Mouse (Mus musculus) left cerebral cortex, postnatal 25 days (tissue): Measurements from ENCODE around the gene Tmem230. TPM values are rescaled to one million over a fixed set of nuclear protein-coding genes. Genes with fewer than 3 reads are reported as not detected.
"Not testable (repeated sequence)": the region's sequence is repeated elsewhere in the genome, so short reads cannot be mapped to it uniquely, and the experiment has no call there.

Experiments
- DNase-seq, 2 experiments: peaks; one replicate each; pipeline ENCODE4 v3.0.0; 2022; ENCODE audit warnings: low spot score in 2 of 2, mixed read lengths in 1 of 2
- intact Hi-C: fragments of 180-260 bp; cut with DNase I; formaldehyde crosslinking; loops from one replicate; pipeline ENCODE4 v1.15.1; 2025
- total RNA-seq, 2 experiments: library from RNA; stranded (reverse); gene quantifications; 2 replicates each; pipeline ENCODE4 v1.2.3; 2021

Gene Tmem230
- total RNA-seq, 2 experiments from 2014 or later: 32.1 TPM

- DNase-seq, intact Hi-C loops: not testable (repeated sequence)
Observed at GRCm38 (mm10) chr2:132239434-132239833, 8.2 kb downstream of the Tmem230 start.

GRCm38 (mm10) chr2:132235975-132236374 is 11.6 kb downstream of the Tmem230 start:
- intact Hi-C loops: no loop called here
- DNase-seq: no peak

- intact Hi-C loops: no loop called here
Observed at GRCm38 (mm10) chr2:132235291-132235690, 12.3 kb downstream of the Tmem230 start.

GRCm38 (mm10) chr2:132233985-132234765 is 13.4 kb downstream of the Tmem230 start:
- no peak for DNase-seq
- intact Hi-C loops: no loop called here

More at GRCm38 (mm10) chr2:132235291-132235690, 12.3 kb downstream of the Tmem230 start:
- DNase-seq: no peak

- no peak for DNase-seq
- intact Hi-C loops: no loop called here
Observed at GRCm38 (mm10) chr2:132232413-132232945, 15.1 kb downstream of the Tmem230 start.

GRCm38 (mm10) chr2:132224359-132224758 is 23.2 kb downstream of the Tmem230 start:
- peak in 1 of 2 experiments; percentile 63 for DNase-seq
- intact Hi-C loops: loop anchor here (5.0 kb wide), 1 partner anchor 82 kb away; no protein-coding TSS in a partner anchor

GRCm38 (mm10) chr2:132221611-132222073 is 26.0 kb downstream of the Tmem230 start:
- DNase-seq: peak; percentile 44 to 90
- intact Hi-C loops: loop anchor here (5.0 kb wide), 1 partner anchor 79 kb away; no protein-coding TSS in a partner anchor

GRCm38 (mm10) chr2:132211995-132212656 is 35.5 kb downstream of the Tmem230 start:
- intact Hi-C loops: no loop called here
- DNase-seq: no peak

- intact Hi-C loops: no loop called here
- no peak for DNase-seq
Observed at GRCm38 (mm10) chr2:132210806-132211312, 36.7 kb downstream of the Tmem230 start.

- no peak for DNase-seq
- intact Hi-C loops: no loop called here
Observed at GRCm38 (mm10) chr2:132208246-132208881, 39.2 kb downstream of the Tmem230 start.

GRCm38 (mm10) chr2:132206316-132206881 is 41.2 kb downstream of the Tmem230 start:
- no peak for DNase-seq

GRCm38 (mm10) chr2:132205549-132205948 is 42.1 kb downstream of the Tmem230 start:
- intact Hi-C loops: no loop called here
- DNase-seq: no peak

More at GRCm38 (mm10) chr2:132206316-132206881, 41.2 kb downstream of the Tmem230 start:
- intact Hi-C loops: no loop called here

GRCm38 (mm10) chr2:132203773-132204172 is 43.8 kb downstream of the Tmem230 start:
- no peak for DNase-seq
- intact Hi-C loops: no loop called here

GRCm38 (mm10) chr2:132203186-132203585 is 44.4 kb downstream of the Tmem230 start:
- intact Hi-C loops: no loop called here
- no peak for DNase-seq

GRCm38 (mm10) chr2:132198017-132198933 is 49.3 kb downstream of the Tmem230 start:
- intact Hi-C loops: no loop called here
- no peak for DNase-seq

- no peak for DNase-seq
- intact Hi-C loops: no loop called here
Observed at GRCm38 (mm10) chr2:132195602-132196001, 52.0 kb downstream of the Tmem230 start.

GRCm38 (mm10) chr2:132190602-132191161 is 56.9 kb downstream of the Tmem230 start:
- intact Hi-C loops: no loop called here
- DNase-seq: no peak
